Mouse (Mus musculus) midbrain, embryonic 13.5 days (tissue): ENCODE measurements around the gene Intu. TPM values are rescaled to one million over a fixed set of nuclear protein-coding genes. Genes with fewer than 3 reads are reported as not detected.

ENCODE experiments used
- ATAC-seq: fragments of 200-750 bp; cut with Nextera tagmentation; 2 replicates; pipeline ENCODE4 v1.8.0; 2017; ENCODE audit warnings: mild to moderate bottlenecking, moderate TSS enrichment, moderate library complexity
- H3K27ac ChIP-seq: fragments of 300-500 bp; sonication (generic); 2 replicates; pipeline ENCODE4 v1.5.1; 2015; ENCODE audit warnings: inconsistent platforms, mild to moderate bottlenecking, moderate library complexity
- H3K27me3 ChIP-seq: fragments of 300-500 bp; sonication (generic); 2 replicates; pipeline ENCODE4 v1.6.1; 2015; ENCODE audit warnings: mild to moderate bottlenecking, inconsistent platforms
- H3K36me3 ChIP-seq: fragments of 300-500 bp; sonication (generic); 2 replicates; pipeline ENCODE4 v1.6.1; 2015; ENCODE audit warnings: mild to moderate bottlenecking, inconsistent platforms
- H3K4me1 ChIP-seq: fragments of 300-500 bp; sonication (generic); replicated peaks from 2 replicates; pipeline ENCODE4 v1.6.1; 2015; ENCODE audit warnings: inconsistent platforms
- H3K4me2 ChIP-seq: fragments of 300-500 bp; sonication (generic); replicated peaks from 2 replicates; pipeline ENCODE4 v1.6.1; 2015; ENCODE audit warnings: moderate library complexity, mild to moderate bottlenecking, inconsistent platforms
- H3K4me3 ChIP-seq: fragments of 300-500 bp; sonication (generic); replicated peaks from 2 replicates; pipeline ENCODE4 v1.5.1; 2015; ENCODE audit warnings: mild to moderate bottlenecking, inconsistent platforms
- H3K9ac ChIP-seq: fragments of 300-500 bp; sonication (generic); replicated peaks from 2 replicates; pipeline ENCODE4 v1.6.1; 2015; ENCODE audit warnings: mild to moderate bottlenecking, inconsistent platforms
- H3K9me3 ChIP-seq: fragments of 300-500 bp; sonication (generic); 2 replicates; pipeline ENCODE4 v1.6.1; 2016; ENCODE audit warnings: mild to moderate bottlenecking, inconsistent platforms
- WGBS: fragments of 180-500 bp; shearing (Covaris S2); methylation state at CpG from one replicate; pipeline ENCODE4 v1.1.7; 2015; 5-methylcytosine and 5-hydroxymethylcytosine counted together
- polyA plus RNA-seq: library from polyadenylated mRNA; unstranded; fragments of >200 nt; fragmentation: Nextera tagmentation; extraction: Ambion mirVana; gene quantifications from 2 replicates; pipeline ENCODE4 v1.2.1, GENCODE M21; 2015

The Intu gene
- polyA plus RNA-seq, 1 experiment from 2014 or later = 4.2 TPM

DNA sequence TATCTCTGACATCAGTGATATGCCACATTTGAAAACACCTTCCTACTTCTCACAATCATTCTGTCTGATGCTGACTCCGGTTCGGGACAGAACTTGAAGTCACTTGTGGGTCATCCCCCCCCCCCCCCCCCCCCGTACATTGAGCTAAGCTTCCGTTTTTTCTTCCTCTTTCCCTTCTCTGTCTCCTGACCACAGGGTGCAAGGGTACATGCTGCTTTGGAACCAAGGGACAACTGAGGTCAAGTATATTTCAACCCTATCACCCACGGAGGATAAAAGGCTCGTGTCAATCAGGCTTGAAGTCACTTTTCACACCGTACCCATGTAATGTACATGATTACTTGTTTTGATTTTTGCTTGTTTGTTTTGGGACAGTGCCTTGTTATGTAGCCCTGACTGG, 241 bp upstream of the Intu start:
- Histone ChIP-seq H3K27me3 (peaks cover 50% of the 10 kb centered on the region), H3K9me3 (no peaks in the 10 kb centered on the region), H3K4me3 (peak overlapping the region; percentile 63), H3K27ac (no peak overlapping the region), H3K4me2 (peak overlapping the region; percentile 100), H3K36me3 (no peaks in the 10 kb centered on the region), H3K9ac (peak overlapping the region; percentile 73), H3K4me1 (peaks cover 28% of the 10 kb centered on the region)
- WGBS = 12% methylated on average over 7 of the region's 7 CpGs
- no peak for ATAC-seq

DNA sequence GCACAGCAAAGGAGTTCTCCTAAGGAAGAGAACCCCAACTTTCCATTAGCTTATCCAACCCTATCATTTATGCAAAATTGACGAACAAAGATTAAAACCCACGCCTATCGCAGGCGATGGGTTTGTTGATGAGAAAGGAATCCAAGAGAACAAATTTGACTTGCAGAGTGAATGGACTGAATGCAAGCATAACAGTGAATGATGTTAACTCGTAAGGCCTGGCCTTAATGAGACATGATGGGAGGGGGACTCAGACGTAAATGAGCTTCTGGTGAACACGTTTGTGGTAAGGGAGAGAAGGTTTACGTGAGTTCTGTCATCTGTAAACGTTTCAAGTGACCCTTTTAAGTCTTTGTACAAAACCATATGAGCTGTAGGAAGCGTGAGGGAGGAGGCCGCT, 1.2 kb downstream of the Intu start:
- peak overlapping the region; percentile 73 for H3K9ac ChIP-seq
- ATAC-seq = no peak
- no peaks in the 10 kb centered on the region for H3K36me3 ChIP-seq
- 8% methylated on average over 11 of the region's 11 CpGs for WGBS
- H3K4me1 ChIP-seq = peaks cover 28% of the 10 kb centered on the region
- H3K9me3 ChIP-seq = no peaks in the 10 kb centered on the region
- no peak overlapping the region for H3K27ac ChIP-seq
- peak overlapping the region; percentile 100 for H3K4me2 ChIP-seq
- peaks cover 48% of the 10 kb centered on the region for H3K27me3 ChIP-seq
- peak overlapping the region; percentile 63 for H3K4me3 ChIP-seq

DNA sequence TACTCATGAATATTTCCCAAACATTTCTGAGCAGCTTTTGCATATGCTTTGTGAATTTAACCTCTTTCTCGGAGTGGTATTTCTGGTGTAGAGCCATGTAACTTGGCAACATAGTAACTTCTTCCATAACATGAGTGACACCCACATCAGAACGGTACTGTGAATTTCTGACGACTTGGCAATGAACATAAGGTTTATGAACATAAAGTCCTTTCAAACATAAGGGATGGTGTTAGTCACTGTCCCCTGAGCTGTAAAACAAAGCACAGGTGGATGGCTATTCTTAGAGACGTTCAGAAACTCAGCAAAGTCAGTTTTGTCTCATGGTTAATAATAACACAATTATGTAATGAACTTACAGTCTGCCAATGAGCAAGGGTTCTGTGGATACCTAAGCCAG, 3.1 kb downstream of the Intu start:
- H3K36me3 ChIP-seq = no peaks in the 10 kb centered on the region
- H3K27me3 ChIP-seq = peaks cover 41% of the 10 kb centered on the region
- H3K9me3 ChIP-seq = no peaks in the 10 kb centered on the region
- no peak overlapping the region for H3K27ac ChIP-seq
- no peak overlapping the region for H3K4me3 ChIP-seq
- H3K4me1 ChIP-seq = peaks cover 19% of the 10 kb centered on the region
- no peak overlapping the region for H3K9ac ChIP-seq
- H3K4me2 ChIP-seq = no peak overlapping the region
- WGBS = 73% methylated on average over 4 of the region's 4 CpGs
- no peak for ATAC-seq

DNA sequence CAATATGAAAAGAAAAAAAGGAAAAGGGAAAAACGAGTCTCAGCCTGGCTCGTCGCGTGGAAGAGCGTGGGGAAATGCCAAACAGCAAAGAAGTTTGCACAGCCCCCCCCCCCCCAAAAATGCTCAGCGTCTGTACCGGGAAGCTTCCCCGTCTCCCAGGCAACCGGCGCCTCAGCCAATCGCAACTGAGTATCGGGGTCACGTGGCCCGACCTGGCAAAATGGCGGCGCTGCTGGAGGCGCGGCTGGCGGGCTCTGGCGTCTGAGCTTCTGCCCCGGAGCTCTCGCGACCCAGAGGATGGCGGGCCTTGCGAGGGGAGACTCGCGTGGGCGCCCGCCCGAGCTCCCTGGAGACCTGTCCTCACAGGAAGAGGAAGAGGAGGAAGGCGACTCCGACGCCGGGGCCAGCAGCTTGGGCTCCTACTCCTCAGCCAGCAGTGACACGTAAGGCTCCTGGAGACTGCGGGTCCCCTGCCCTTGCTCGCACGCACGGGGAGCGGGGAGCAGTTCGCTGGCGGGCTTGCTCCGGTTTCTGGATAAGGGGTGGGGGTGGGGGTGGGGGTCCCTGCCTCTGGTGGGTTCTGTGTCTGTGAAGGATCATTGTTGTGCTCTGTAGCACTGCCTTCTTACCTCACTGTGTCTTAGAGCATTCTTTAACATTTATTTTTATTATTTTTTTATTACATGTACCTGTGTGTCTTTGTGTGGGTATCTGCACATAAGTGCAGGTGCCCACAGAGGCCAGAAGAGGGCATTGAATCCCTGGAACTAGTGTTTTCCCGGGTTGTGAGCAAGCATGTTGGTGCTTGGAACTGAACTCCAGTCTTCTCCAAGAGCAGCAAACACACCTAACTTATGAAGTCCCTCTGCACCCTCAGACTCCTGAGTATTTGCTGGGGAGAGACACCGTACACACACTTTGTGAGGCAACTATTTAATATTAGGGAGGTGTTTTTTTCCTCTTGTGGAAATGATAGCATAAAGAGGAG, 9.8 kb downstream of the Intu start:
- H3K9me3 ChIP-seq = no peaks in the 10 kb centered on the region
- 4% methylated on average over 45 of the region's 45 CpGs for WGBS

DNA sequence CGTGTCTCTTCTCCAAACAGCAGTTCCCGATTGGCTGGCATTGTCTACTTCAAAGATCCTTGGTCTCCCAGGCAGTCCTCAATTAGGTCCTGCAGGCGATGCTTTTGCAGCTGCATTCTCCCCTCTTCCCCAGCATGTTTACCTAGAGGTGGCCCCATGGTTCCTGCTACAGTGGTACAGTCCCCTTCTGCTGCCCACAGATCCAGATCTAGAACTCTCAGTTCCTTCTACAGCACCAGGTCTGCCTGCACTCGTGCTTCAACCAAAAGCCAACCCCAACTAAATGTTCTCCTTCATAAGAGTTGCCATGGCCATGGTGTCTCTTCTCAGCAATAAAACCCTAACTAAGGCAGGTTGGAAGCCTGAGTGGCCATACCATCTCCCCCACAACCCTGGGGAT, 15.5 kb downstream of the Intu start:
- Histone ChIP-seq H3K4me1 (peaks cover 4% of the 10 kb centered on the region; the same call in 1 of the 2 replicates), H3K4me2 (no peak overlapping the region), H3K36me3 (no peaks in the 10 kb centered on the region), H3K27ac (no peak overlapping the region), H3K9me3 (no peaks in the 10 kb centered on the region), H3K9ac (no peak overlapping the region), H3K4me3 (no peak overlapping the region), H3K27me3 (no peaks in the 10 kb centered on the region)
- no peak for ATAC-seq
- WGBS = 80% methylated on average over 4 of the region's 4 CpGs

More for the DNA sequence above, 9.8 kb downstream of the Intu start:
- Histone ChIP-seq H3K4me3 (peak overlapping the region; percentile 88), H3K9ac (peak overlapping the region; percentile 87), H3K27me3 (no peaks in the 10 kb centered on the region), H3K4me2 (peak overlapping the region; percentile 65), H3K27ac (peak overlapping the region; percentile 56), H3K36me3 (no peaks in the 10 kb centered on the region), H3K4me1 (peaks cover 7% of the 10 kb centered on the region)
- ATAC-seq = peak; percentile 95

DNA sequence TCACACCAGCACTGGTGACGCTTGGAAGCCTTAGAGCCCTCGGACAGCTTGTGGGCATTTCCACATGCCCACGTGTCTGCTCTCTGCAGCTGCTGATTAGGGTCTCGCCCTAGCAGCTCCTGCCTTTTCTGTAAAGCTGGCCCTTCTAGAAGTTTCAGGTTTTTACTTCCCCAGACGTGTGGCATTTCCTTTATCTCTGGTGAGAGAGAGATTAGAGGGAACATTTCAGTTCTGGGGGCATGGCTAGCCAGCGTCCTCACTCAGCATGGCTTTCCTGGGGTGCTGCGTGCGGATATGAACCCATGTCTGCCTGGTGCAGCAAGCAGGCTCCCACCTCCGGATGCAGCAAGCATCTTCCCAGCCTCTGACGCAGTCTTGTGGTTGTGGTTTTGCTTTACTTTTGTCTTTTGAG, 121.9 kb downstream of the Intu start:
- H3K36me3 ChIP-seq = peaks cover 28% of the 10 kb centered on the region
- no peak for ATAC-seq
- no peak overlapping the region for H3K9ac ChIP-seq
- H3K4me1 ChIP-seq = no peaks in the 10 kb centered on the region
- H3K9me3 ChIP-seq = no peaks in the 10 kb centered on the region
- no peak overlapping the region for H3K27ac ChIP-seq
- H3K27me3 ChIP-seq = no peaks in the 10 kb centered on the region
- no peak overlapping the region for H3K4me3 ChIP-seq
- no peak overlapping the region for H3K4me2 ChIP-seq
- 73% methylated on average over 10 of the region's 10 CpGs for WGBS

DNA sequence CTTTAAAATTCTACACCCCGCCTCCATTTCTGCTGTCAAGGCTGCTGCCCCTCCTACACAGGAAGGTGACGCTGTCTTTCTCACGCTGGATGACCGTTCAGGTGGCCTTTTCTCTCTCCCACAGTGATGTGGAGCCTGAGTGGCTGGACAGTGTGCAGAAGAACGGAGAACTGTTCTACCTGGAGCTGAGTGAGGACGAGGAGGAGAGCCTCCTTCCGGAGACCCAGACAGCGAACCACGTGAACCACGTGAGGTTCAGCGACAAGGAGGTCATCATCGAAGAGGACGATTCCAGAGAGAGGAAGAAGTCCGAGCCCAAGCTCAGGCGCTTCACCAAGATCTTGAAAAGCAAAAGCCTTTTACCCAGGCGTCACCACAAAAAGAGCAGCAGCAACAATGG, 122.5 kb downstream of the Intu start:
- ATAC-seq = no peak
- H3K9ac ChIP-seq = no peak overlapping the region
- H3K9me3 ChIP-seq = no peaks in the 10 kb centered on the region
- no peak overlapping the region for H3K4me2 ChIP-seq
- no peaks in the 10 kb centered on the region for H3K4me1 ChIP-seq
- WGBS = 95% methylated on average over 16 of the region's 16 CpGs
- no peak overlapping the region for H3K27ac ChIP-seq
- no peaks in the 10 kb centered on the region for H3K27me3 ChIP-seq
- H3K4me3 ChIP-seq = no peak overlapping the region
- peaks cover 30% of the 10 kb centered on the region for H3K36me3 ChIP-seq

DNA sequence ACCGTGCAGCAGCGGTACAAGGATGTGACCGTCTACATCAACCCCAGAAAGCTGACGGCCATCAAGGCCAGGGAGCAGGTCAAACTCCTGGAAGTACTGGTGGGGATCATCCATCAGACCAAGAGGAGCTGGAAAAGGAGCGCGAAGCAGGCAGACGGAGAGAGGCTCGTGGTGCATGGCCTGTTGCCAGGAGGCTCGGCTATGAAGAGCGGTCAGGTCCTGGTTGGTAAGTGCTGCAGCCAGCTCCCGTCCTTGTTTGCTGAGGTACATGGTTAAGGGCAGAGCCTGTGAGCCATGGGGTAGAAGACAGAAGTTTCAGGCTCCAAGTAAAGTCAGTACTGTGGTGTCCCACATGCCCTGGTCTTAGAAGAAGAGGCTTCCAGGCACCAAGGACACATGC, 122.9 kb downstream of the Intu start:
- H3K4me3 ChIP-seq = no peak overlapping the region
- H3K4me2 ChIP-seq = no peak overlapping the region
- no peak overlapping the region for H3K9ac ChIP-seq
- ATAC-seq = no peak
- peaks cover 33% of the 10 kb centered on the region for H3K36me3 ChIP-seq
- H3K4me1 ChIP-seq = no peaks in the 10 kb centered on the region
- no peak overlapping the region for H3K27ac ChIP-seq
- WGBS = 96% methylated on average over 11 of the region's 11 CpGs
- H3K9me3 ChIP-seq = no peaks in the 10 kb centered on the region
- no peaks in the 10 kb centered on the region for H3K27me3 ChIP-seq

DNA sequence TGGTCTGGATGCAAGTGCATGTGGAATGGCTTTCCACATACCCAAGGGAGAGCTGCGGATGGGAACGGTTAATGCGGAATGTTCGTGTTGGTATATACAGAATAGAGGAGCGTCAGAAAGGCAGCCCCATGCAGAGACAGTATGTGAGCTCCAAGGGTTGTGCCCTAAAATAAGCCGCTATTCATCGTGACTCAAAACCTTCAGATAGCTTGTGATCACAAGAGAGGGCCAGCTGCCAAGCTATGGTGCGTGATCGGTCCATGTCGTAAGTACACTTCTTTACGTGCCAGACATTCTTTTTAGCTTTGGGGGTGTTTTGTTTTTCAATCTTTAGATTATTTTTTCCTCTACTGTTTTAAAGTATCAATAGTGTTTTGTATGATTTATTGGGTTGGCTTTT, 124.5 kb downstream of the Intu start:
- 91% methylated on average over 11 of the region's 11 CpGs for WGBS

DNA sequence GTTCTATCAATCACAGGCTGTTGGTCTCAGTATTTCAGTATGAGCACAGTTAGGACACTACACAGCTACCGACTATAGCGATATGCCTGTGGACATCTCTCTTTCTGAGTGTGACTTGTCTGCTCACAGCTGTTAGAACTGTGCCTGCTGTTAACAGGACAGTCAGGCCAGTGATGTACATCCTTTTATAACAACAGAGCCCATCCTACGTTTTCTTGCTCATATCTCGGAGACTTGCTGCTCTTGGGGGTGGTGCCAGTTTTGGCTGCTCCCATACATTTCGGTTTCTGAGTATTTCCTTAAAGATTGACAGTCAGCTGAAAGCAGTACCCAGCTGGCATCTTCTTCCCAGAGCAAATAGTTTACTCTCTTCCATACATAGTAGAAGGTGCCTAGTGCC, 125.3 kb downstream of the Intu start:
- WGBS = 91% methylated on average over 5 of the region's 5 CpGs
- Histone ChIP-seq H3K9me3 (no peaks in the 10 kb centered on the region), H3K27ac (no peak overlapping the region), H3K36me3 (peaks cover 33% of the 10 kb centered on the region), H3K4me2 (no peak overlapping the region), H3K4me1 (no peaks in the 10 kb centered on the region), H3K9ac (no peak overlapping the region), H3K4me3 (no peak overlapping the region), H3K27me3 (no peaks in the 10 kb centered on the region)
- no peak for ATAC-seq

More for the DNA sequence above, 124.5 kb downstream of the Intu start:
- H3K9me3 ChIP-seq = no peaks in the 10 kb centered on the region
- no peak for ATAC-seq
- no peaks in the 10 kb centered on the region for H3K4me1 ChIP-seq
- H3K9ac ChIP-seq = no peak overlapping the region
- H3K27ac ChIP-seq = no peak overlapping the region
- no peak overlapping the region for H3K4me3 ChIP-seq
- peaks cover 33% of the 10 kb centered on the region for H3K36me3 ChIP-seq
- H3K4me2 ChIP-seq = no peak overlapping the region
- H3K27me3 ChIP-seq = no peaks in the 10 kb centered on the region

DNA sequence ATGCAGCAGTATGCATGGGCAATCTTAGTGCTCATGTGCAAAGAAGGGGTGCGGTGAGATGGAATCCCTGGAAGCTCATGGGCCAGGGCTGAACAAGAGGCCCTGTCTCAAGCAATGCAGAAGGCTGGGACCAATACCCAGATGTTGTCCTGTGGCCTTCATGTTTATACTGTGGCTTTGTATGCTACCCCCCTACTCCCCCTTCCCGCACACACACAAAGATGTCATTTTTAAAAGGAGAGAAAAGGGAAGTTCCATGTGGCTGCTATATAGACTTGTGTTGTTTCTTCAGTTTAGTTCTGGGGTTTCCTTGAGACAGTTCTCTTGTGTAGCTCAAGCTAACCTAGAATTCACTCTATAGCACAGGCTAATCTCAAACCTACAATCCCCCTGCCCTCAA, 129.1 kb downstream of the Intu start:
- Histone ChIP-seq H3K4me1 (no peaks in the 10 kb centered on the region), H3K9ac (no peak overlapping the region), H3K27me3 (no peaks in the 10 kb centered on the region), H3K9me3 (no peaks in the 10 kb centered on the region), H3K27ac (no peak overlapping the region), H3K4me3 (no peak overlapping the region), H3K4me2 (no peak overlapping the region), H3K36me3 (peaks cover 40% of the 10 kb centered on the region)
- ATAC-seq = no peak
- whole genome bisulfite sequencing = 96% methylated on average over 2 of the region's 2 CpGs

DNA sequence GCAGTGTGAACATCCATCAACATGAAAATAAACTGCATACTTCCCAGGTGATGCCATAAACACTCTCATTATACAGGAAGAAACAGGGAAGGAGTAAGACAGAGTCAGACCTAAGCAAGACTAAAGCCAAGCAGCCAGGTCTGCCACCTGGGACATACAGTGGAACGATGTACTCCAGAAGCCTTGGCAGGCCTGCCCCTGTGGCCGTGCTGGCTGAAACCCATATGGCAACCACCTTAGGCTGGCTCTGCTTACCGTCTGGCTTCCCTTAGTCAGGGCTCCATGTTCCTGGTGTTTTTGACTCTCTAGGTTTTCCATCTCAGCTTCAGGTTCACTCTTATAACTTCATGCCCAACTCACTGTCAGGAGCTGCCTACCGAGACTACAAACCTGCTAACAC, 135.0 kb downstream of the Intu start:
- ATAC-seq = no peak
- Histone ChIP-seq H3K9me3 (no peaks in the 10 kb centered on the region), H3K36me3 (peaks cover 27% of the 10 kb centered on the region), H3K9ac (no peak overlapping the region), H3K4me3 (no peak overlapping the region), H3K4me2 (no peak overlapping the region), H3K4me1 (no peaks in the 10 kb centered on the region), H3K27me3 (no peaks in the 10 kb centered on the region), H3K27ac (no peak overlapping the region)
- WGBS = 97% methylated on average over 4 of the region's 4 CpGs
